Mouse (Mus musculus) ovary, postnatal 14 days (tissue): ENCODE measurements around the gene H2-Q7.
"Not testable (repeated sequence)": the region's sequence is repeated elsewhere in the genome, so short reads cannot be mapped to it uniquely, and the experiment has no call there.

Source experiments
- DNase-seq: peaks from one replicate; pipeline ENCODE4 v3.0.0; 2022; ENCODE audit warnings: low spot score

H2-Q7 gene

DNA sequence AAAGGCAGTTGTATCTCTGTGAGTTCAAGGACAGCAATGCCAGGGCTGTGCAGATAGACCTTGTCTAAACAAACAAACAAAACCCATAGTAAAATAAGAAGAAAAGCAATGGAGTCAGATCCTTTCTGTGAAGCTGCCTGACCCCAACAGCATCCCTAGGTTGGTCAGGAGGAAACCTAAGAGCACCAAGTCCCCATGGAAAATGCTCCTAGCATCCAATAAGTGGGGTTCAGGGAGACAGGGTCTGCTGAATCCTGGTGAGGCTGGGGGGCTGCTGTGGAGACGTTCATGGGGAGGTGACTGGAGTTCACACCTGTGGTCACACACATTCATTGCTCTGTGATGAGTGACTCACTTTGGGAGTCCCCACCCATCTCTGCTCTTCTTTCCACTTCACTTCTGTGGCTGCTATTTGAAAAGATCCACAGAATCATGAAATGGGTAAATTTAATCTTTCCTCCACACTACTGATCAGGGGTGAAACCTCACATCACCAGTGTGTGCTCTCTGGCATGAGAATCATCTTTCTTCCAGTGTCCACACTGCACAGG lies 1.5 kb upstream of the H2-Q7 start:
- DNase-seq: not testable (repeated sequence)

DNA sequence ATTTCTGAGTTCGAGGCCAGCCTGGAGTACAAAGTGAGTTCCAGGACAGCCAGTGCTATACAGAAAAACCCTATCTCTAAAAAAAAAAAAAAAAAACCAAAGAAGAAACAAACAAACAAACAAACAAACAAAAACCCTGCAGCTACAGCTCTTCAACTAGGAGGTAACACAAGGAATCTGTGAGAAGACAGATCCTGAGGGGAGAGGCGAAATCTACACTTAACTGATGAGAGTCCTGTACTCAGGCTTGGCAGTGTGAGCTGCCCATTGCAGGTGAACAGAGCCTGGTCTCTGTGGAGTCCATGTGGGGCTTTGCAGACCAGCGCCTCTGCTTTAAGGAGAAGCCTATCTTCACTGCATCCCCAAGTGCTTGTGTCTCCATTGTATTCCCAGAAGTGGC lies 560 bp upstream of the H2-Q7 start:
- DNase-seq: not testable (repeated sequence)

DNA sequence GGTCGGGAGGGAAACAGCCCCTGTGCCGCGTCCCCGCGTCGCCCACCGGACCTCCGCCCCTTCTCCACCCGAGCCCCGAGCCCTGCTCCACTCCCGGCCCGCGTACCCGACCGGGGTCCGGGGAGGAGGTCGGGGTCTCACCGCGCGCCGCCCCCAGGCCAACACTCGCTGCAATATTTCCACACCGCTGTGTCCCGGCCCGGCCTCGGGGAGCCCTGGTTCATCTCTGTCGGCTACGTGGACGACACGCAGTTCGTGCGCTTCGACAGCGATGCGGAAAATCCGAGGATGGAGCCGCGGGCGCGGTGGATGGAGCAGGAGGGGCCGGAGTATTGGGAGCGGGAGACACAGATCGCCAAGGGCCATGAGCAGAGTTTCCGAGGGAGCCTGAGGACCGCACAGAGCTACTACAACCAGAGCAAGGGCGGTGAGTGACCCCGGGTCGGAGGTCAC lies 366 bp downstream of the H2-Q7 start:
- not testable (repeated sequence) for DNase-seq

DNA sequence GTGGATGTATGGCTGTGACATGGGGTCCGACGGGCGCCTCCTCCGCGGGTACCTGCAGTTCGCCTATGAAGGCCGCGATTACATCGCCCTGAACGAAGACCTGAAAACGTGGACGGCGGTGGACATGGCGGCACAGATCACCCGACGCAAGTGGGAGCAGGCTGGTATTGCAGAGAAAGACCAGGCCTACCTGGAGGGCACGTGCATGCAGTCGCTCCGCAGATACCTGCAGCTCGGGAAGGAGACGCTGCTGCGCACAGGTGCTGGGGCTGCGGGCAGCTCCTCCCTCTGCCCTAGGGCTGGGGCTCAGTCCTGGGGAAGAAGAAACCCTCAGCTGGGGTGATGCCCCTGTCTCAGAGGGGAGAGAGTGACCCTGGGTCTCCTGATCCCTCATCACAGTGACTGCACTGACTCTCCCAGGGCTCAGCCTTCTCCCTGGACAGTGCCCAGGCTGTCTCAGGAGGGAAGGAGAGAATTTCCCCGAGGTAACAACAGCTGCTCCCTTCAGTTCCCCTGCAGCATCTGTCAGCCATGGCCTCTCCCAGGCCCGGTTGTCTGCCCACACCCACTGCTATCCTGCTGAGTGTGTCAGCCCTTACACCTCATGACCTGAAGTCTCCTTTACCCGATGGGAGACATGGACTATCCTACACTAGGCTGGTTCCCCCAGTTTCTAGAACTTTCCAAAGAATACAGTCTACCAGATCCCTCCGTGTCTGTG lies 1.1 kb downstream of the H2-Q7 start:
- DNase-seq: not testable (repeated sequence)

DNA sequence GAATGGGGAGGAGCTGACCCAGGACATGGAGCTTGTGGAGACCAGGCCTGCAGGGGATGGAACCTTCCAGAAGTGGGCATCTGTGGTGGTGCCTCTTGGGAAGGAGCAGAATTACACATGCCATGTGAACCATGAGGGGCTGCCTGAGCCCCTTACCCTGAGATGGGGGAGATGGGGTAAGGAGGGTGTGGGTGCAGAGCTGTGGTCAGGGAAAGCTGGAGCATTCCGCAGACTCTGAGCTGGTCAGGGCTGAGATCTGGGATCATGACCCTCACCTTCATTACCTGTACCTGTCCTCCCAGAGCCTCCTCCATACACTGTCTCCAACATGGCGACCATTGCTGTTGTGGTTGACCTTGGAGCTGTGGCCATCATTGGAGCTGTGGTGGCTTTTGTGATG lies 3.4 kb downstream of the H2-Q7 start:
- not testable (repeated sequence) for DNase-seq

DNA sequence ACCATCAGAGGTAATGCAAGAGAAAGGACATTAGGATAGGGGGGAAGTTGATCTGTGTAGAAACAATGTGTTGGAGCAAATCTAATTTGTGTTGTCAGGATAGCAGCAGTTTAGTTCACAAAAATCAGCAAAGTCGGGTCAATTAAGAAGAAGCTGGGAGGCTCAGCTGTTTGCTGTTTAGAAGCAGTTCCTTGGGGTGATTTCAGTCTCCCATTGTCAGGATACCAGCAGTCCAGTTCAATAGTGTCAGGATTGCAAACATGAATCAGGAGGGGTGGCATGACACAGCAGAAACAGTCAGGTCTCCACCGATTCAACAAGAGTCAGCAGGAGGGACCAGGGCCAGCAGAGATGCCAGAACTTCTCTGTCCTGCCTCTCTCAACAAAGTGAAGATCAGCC lies 5.6 kb downstream of the H2-Q7 start:
- not testable (repeated sequence) for DNase-seq

DNA sequence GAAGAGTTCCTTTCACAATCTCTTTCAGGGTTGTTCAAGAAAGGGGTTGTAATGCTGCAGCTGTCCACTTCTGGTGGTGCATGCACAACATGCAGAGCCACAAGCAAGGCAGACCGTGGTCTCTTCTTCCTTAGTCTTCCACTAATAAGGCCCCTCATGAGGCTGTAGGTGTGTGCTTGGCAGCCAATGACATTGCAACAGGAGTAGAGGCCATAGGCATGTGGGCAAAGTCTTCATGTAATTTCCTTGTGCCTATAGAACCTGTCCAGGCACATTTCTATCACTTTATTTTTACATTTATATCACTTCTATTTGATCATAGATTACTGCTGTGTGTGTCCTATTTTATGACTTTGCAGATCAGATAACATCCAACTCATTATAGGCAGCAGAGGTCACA lies 19.3 kb downstream of the H2-Q7 start:
- not testable (repeated sequence) for DNase-seq

DNA sequence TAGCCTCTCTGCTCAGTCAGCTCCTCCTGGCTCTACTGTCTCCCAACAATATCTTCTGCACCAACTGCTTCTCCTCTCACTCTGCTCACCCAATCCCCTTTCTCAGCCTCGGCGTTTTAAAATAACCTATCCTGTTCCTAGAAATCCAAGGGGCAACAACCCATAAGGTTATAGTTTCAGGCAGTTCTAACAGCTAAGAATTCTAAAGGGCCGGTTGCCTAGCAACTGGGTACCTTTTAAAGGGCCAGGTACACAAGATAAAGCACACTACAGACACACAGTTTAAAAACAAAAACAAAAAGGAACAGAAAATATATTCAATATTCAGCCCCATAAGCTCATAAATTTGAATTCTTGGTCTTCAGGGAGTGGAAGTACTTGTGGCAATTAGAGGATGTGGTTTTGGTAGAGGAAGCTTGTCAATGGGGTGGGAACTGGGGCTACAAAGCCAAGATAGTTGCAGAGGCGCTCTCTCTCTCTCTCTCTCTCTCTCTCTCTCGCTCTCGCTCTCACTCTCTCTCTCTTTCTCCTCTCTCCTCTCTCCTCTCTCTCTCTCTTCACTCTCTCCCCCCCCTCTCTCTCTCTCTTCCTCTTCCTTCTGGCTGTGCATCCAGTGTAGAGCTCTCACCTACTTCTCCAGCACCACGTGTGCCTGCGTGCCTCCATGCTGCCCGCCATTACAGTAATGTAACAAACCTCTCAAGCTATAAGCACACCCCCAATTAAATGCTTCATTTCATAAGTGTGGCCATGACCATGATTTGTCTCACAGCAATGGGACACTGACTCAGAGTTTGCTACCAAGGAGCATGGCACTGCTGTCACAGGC lies 21.8 kb downstream of the H2-Q7 start:
- not testable (repeated sequence) for DNase-seq

DNA sequence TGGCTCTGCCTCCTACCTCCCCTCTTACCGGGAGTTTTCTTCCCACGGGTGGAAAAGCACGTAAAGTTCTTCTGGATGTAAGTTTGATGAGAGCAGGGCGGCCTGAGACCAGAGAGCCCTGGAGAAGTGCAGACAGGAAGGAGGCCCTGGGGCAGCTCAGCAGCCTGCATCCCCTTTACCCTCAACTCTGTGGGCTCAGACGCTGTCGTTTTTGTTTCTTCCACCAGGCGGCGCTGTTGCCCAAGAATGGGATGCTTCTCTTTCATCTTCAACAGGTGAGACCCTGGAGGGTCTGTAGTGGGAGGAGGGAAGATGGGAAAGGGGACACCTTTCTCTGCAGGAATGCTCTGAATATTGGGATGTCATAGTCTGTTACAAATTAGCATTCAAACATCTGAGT lies 26.7 kb downstream of the H2-Q7 start:
- not testable (repeated sequence) for DNase-seq

DNA sequence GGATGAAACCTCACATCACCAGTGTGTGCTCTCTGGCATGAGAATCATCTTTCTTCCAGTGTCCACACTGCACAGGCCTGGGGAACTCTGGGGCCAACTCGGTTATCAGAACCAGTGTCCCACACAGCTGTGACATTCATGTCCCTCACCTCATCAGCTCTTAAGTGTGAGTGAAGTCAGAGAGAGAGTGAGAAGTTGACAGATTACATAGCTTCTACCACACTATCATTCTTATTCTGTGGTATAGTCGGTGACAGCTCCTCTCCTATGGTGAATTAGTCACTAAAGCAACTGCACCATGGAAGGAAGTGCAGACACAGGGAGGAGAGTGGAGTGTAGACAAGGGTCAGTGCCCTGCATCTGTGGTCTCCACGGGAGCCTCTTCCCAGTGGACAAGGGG lies 30.0 kb downstream of the H2-Q7 start:
- DNase-seq: not testable (repeated sequence)

DNA sequence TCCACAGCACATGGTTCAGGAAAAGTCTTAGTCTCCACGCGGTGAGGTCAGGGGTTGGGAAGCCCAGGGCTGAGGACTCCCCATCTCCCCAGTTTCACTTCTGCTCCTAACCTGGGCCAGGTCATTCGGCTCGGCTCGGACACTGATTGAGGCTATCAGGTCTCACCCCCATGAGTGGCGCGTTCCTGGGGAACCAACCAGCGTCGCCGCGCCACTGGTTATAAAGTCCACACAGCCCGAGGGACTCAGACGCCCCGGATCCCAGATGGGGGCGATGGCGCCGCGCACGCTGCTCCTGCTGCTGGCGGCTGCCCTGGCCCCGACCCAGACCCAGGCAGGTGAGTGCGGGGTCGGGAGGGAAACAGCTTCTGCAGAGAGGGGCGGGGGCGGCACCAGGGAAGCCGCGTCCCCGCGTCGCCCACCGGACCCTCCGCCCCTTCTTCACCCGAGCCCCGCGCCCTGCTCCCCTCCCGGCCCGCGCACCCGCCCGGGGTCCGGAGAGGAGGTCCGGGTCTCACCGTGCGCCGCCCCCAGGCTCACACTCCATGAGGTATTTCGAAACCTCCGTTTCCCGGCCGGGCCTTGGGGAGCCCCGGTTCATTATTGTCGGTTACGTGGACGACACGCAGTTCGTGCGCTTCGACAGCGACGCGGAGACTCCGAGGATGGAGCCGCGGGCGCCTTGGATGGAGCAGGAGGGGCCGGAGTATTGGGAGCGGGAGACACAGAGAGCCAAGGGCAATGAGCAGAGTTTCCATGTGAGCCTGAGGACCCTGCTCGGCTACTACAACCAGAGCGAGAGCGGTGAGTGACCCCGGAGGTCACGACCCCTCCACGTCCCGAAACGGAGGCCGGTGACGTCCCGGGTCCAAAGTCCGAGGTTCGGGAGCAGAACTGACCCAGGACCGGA lies 31.1 kb downstream of the H2-Q7 start, which contains the start of gene H2-Q10:
Gene H2-Q10 (plus strand): TSS at position 248 of the 910 bp plus-strand sequence.
- DNase-seq: no peak

DNA sequence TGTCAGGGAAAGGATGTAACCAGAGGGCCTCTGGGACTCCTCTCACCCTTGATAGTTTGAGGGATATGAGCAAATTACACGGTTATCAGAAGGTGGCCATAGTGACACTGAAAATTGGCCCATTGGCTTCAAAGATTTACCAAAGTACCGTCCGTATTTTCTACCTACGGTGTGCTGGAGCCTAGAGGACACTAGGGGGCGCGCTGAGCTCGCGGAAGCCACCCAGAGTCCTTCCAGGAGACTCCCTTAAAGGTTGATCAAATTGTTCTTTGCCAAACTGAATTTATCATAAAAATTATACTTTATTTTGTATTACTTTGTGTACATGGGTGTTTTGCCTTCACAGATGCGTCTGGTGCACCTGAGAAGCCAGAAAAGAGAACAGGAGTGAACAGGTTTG lies 45.1 kb downstream of the H2-Q7 start:
- peak; percentile 61 for DNase-seq

DNA sequence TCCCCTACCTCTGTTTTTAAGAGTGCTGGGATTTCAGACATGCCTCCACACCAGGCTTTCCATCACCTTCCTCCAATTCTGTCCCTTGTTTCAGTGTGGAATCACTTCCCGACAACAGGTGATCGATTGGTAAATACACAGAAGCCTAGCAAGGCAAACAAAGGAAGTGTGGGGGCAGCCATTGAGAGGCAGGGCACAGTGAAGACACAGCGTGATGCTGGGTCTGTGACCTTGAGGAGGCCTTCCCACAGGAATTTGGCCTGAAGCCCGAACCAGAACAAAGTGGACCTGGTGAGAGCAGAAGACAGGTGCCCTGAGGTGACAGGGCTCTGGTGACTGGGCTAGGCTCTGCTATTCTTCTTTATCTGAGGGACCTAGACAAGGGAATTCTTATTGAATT lies 46.7 kb downstream of the H2-Q7 start:
- DNase-seq: no peak

DNA sequence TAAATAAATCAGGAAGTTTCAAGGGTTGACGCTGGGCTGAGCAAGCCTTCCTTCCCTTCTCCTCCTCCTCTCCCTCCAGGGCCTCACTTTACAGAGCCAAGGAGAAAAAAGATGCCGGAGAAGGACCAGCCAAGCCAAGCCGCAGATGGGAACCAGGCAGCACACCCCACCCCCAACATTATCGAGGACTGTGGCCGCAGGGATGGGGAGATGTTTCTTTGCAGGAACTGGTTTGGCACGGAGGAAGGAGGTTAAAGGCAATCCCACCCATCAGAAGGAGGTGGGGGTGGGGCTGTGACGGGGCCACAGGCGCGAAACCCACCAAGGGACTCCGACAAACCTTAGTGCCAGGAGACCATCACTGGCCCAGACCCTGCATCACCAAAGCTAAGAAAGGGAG lies 47.8 kb downstream of the H2-Q7 start:
- no peak for DNase-seq

DNA sequence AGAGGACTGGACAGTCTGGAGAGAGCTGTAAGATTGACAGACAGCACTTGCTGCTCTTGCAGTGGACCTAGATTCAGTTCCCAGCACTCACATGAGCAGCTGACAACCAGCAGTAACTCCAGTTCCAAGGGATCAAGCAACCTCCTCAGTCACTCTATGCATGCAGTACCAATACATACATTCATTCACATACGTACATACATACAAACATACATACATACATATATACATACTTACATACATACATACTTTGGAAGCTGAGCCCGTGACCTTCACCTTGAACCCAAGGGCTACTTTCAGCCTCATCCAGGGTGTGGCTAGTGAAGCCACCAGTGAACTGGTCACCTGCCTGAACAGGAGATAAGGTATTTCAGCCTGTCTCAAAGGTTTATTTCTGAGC lies 49.1 kb downstream of the H2-Q7 start:
- no peak for DNase-seq

DNA sequence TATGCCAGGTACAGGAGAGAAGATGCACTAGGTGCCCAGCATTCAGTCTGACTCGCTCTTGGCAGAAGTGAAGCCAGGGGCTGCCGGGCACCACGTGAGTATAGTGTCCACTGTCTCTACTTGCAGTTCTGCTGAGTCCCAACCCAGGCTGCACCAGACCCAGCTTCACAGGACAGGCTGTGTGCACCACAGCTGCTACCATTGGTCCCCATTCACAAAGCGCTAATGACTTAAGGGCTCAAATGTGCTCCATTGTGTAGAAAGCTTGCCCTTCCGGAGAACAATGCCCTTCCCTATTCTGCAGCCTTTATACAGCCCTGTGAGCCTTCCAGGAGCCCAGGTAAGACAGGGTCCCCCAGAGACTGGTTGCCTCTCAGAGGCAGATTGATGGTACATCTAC lies 51.4 kb downstream of the H2-Q7 start:
- no peak for DNase-seq
